Mouse (Mus musculus): ENCODE data around the gene Rimklb. TPM values are rescaled to one million over a fixed set of nuclear protein-coding genes. Genes with fewer than 3 reads are reported as not detected.
"Not testable (repeated sequence)": the region's sequence is repeated elsewhere in the genome, so short reads cannot be mapped to it uniquely, and the experiment has no call there.

Rimklb gene
- total RNA-seq, 2 experiments from 2014 or later = 0.23 to 0.50 TPM

GRCm38 (mm10) chr6:122495082-122495881, 3.3 kb downstream of the Rimklb start:
- peak; percentile 7 to 42 for DNase-seq

- DNase-seq = peak; percentile 7 to 23
These were observed 4.6 kb downstream of the Rimklb start for GRCm38 (mm10) chr6:122493799-122494472.

GRCm38 (mm10) chr6:122492479-122492878, 6.1 kb downstream of the Rimklb start:
- DNase-seq = no peak

GRCm38 (mm10) chr6:122491557-122491956, 7.0 kb downstream of the Rimklb start:
- peak; percentile 85 to 89 for DNase-seq

- no peak for DNase-seq
These were observed 7.5 kb downstream of the Rimklb start for GRCm38 (mm10) chr6:122490929-122491512.

- DNase-seq = peak in 1 of 2 experiments; percentile 30
These were observed 12.1 kb downstream of the Rimklb start for GRCm38 (mm10) chr6:122486297-122487117.

GRCm38 (mm10) chr6:122485401-122486296, 12.9 kb downstream of the Rimklb start:
- DNase-seq = peak in 1 of 2 experiments; percentile 31

- no peak for DNase-seq
These were observed 20.5 kb downstream of the Rimklb start for GRCm38 (mm10) chr6:122478062-122478461.

GRCm38 (mm10) chr6:122471461-122471860, 27.1 kb downstream of the Rimklb start:
- not testable (repeated sequence) for DNase-seq

- no peak for DNase-seq
These were observed 28.3 kb downstream of the Rimklb start for GRCm38 (mm10) chr6:122470240-122470639.

- no peak for DNase-seq
These were observed 29.4 kb downstream of the Rimklb start for GRCm38 (mm10) chr6:122469030-122469640.

GRCm38 (mm10) chr6:122466092-122466713, 32.4 kb downstream of the Rimklb start:
- peak in 1 of 2 experiments; percentile 40 for DNase-seq

GRCm38 (mm10) chr6:122458946-122459693, 39.4 kb downstream of the Rimklb start:
- DNase-seq = no peak

GRCm38 (mm10) chr6:122447848-122448247, 50.7 kb downstream of the Rimklb start:
- DNase-seq = no peak

- DNase-seq = no peak
These were observed 53.3 kb downstream of the Rimklb start for GRCm38 (mm10) chr6:122445215-122445614.

GRCm38 (mm10) chr6:122440632-122441226, 57.8 kb downstream of the Rimklb start:
- no peak for DNase-seq

GRCm38 (mm10) chr6:122439249-122439648, 59.3 kb downstream of the Rimklb start:
- DNase-seq = no peak

- no peak for DNase-seq
These were observed 63.3 kb downstream of the Rimklb start for GRCm38 (mm10) chr6:122435270-122435669.

- no peak for DNase-seq
These were observed 71.1 kb downstream of the Rimklb start for GRCm38 (mm10) chr6:122427456-122427855.
